Mouse (Mus musculus) CD8-positive naive resting alpha-beta T cell, adult 2 months (primary cell): ENCODE results near the gene Vamp9.

Source experiments
- DNase-seq, 2 experiments: peaks; one replicate each; pipeline ENCODE4 v3.0.0; 2022; ENCODE audit warnings: low read depth in 2 of 2, low spot score in 2 of 2

The Vamp9 gene

GRCm38 (mm10) chr5:99941273-99941672, 35.2 kb downstream of the Vamp9 start:
- no peak for DNase-seq

DNA sequence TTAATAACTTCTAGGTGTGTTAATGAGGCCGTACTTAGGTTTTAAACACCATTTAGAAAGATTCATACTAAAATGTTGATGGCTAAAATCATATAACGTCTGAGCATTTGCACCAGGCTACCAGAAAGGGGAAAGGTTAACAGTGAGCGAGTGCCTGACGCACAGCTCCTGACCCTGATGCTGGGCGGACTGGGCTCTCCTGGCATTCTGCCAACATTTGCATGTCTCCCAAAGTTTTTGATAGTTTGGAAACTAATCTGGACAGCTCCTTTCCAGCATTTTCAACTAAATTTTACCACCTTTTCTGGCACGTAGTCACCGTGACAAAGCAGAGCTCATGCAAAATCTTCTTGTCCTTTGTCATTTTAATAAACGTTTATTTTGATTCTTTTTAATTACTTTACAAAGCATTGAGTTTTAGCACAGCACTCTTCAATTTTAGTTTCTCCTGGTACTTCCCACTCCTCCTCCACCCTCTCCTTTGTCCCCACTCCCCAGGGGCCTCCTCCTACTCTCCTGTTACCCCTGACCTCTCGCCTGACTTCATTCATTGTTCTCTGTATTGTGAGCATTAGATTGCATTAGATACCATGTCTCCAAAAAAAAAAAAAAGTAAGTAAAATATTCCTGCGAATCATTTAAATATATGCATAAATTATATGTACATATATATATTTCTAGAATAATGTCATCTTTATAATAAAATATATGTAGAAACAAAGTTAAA, 35.9 kb downstream of the Vamp9 start:
- no peak for DNase-seq

- no peak for DNase-seq
Measured at GRCm38 (mm10) chr5:99952513-99952912, 46.5 kb downstream of the Vamp9 start.

DNA sequence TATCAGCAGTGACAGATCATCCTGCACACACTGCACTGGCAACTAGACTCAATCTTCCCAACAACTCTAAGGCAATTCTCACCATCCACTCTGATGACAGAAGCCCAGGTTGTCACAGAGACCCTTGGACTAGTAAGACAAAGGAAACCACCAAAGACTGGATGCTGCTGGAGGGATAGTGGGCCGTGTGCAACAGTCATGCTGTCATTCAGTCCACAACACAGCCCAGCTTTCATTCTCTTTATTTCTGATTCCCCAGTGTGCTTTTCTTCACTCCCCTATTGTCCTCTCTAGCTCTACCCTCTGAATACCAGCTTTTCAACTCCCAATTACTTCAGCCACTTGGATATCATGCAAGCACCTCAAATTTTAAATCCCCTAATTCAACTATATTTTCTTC, 47.8 kb downstream of the Vamp9 start:
- no peak for DNase-seq

- DNase-seq = no peak
Measured at GRCm38 (mm10) chr5:99958666-99959065, 52.6 kb downstream of the Vamp9 start.

DNA sequence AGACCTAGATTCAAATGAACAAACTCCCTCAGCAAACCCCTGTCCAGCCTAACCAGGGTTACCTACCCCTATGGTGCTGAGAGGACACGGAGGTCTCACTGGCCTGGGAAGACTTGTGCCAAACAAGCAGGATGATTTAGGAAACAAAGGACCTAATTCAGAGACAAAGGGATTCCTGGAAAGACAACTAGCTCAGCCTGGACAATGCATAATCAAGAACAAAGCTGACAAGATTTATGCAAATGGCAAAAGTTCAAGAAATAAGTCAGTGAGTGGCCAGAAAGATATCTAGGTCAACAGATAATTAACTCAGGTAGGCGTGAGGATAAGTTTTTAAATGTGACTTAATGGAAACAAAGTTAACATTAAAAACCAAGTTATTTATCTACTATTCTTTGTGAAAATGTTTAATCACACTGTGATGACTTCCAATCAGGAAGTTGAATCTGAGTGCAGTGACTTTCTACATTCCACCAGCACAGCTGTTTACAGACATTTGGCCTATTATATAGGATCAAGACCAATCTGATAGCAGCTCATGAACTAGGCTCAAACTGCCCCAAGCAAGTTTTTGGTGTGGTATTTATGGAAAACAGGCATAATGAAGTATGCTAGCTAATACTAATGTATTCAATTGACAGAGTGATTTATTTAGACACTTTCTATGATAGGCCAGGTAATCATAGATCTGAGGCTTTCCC, 53.3 kb downstream of the Vamp9 start:
- no peak for DNase-seq

- DNase-seq = no peak
Measured at GRCm38 (mm10) chr5:99959960-99960359, 53.9 kb downstream of the Vamp9 start.

GRCm38 (mm10) chr5:99973941-99974340, 67.9 kb downstream of the Vamp9 start:
- no peak for DNase-seq

DNA sequence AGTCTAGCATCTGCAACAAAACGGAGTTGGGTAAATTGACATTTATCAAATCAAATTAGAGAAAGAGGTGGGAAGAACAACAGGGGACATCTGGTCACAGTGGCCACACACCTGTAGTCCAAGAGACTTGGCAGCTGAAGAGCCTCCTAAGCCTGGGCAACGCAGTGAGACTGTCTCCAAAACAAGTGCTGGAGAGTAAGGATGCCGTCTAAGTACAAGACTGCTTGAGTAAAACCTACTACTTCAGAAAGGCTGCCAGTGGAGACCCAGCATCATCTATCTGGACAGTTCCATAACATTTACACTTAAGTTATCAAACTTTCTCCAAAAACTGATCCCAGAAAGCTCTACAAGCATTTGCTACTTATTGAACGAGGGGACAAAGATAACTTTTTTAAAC, 69.0 kb downstream of the Vamp9 start:
- no peak for DNase-seq

- DNase-seq = no peak
Measured at GRCm38 (mm10) chr5:99975776-99976175, 69.7 kb downstream of the Vamp9 start.

- DNase-seq = no peak
Measured at GRCm38 (mm10) chr5:99976334-99976955, 70.4 kb downstream of the Vamp9 start.

DNA sequence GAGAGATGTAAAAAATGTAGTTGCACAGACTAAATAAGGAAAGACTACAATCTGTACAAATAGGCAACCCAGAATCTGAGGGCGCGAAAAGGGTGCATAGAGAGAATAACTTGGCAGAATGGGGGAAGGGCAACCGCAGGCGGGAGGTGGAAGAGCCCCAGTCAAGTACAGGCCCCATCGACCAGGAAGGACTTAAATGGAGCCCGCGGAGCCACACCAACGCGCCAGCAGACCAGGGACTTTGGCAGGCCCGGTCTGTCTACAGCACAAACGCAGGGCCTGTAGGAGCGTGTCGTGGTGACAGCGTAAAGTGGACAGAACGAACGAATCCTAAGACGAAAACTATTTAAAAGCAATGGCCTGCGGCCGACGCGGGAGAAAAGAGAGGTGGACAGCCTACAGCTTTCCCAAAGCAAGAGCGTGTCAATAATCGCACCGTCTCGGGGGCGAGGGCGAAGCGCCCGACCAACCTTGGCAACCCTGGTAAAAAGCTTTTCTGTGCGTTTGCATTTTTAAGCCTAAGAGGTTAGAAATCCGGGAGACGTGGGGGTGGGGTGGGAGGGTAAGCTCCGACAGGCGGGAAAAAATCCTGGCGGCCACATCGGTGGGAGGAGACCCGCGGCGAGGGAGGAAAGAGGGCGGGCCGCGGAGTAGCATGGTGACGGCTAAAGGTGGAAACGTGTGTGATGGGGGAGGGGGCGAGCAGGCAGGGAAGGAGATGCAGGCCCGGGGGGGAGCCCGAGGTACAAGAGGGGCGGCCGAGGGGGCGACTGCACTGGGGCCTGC, 71.7 kb downstream of the Vamp9 start:
- peak; percentile 36 to 47 for DNase-seq

- peak; percentile 80 to 84 for DNase-seq
Measured at GRCm38 (mm10) chr5:99978699-99979442, 72.8 kb downstream of the Vamp9 start, which contains the start of the genes Hnrnpd and 4930524J08Rik. Gene Hnrnpd (minus strand): TSS chr5:99978938. Gene 4930524J08Rik (plus strand): TSS chr5:99979061.

DNA sequence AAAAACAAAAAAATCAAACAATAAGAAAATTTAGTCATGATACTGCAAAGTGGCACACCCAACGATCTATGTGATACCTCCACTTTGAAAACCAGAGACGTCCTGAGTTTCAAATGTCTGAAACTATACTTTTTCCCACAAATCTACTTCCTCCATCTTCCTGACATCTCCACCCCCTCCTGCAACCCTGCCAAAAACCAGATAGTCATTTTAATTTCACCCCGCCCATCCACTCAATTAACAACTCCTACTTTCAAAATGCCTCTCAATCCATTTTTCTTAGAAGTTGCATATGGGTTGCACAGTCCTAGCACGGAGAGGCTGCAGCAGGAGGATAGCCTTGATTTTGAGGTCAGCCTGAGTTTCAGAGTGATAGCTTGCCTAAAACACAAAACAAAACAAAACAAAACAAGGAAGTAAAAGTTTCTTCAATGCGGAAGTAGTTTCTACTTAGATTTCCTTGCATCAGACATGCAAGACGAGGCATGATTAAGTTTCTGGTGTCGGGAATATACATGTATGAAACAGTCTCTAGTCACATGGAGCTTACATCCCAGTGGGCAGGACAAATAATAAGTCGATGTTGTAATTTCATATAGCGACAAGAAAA, 77.5 kb downstream of the Vamp9 start:
- no peak for DNase-seq

DNA sequence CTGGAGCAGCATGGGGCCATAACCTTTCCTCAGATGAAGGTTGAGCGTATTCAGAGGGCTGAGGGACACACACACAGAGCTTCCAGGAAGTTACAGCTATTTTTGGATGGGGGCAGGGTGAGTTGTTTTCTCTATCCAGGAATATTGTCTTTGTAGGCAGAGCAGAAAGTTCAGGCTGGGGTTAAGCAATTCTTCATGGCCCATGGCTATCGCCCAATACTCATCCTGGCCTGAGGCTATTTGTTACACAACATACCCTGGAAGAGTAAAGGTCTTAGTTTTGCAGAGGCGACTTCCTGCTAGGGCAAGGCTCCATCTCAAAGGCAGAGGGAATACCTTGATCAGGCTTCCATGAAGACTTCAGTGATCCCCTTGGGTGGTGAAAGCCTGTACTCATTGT, 88.1 kb downstream of the Vamp9 start:
- DNase-seq = no peak

DNA sequence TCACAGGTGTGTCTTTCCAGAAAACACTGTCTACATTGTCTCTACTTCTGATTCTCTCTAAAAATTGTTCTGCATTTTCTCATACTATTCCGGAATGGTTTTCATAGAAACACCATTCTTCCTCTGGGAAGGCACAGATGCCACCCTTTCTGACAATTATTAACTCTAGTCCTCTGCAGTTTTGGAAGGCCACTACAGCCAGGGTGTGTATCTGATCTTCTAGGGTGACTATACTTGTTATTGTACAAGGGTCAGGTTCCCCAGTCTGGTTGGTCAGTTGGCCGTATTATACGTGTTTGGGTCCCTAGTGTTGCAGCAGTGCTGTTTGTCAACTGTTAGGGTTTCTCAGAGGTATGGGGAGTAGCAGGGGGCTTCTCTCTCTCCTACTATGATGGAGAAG, 88.6 kb downstream of the Vamp9 start:
- DNase-seq = no peak

DNA sequence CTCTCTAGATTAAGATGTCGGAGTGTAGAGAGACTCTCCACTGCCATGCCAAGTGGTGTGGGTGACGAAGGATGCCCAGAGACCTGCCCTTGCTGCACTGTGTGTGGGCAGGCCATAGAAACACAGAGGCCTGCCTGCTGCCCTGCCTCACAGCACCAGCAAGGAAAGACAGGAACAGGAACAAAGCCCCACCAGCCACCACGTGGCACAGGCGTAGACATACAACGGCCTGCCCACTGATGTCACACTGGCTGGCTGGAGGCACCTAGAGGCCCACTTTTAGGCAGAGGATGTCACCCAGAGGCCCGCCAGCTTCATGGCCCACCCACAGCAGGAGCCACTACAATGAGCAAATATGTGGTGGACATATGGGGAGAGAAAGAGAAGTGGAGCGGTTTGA, 94.0 kb downstream of the Vamp9 start:
- DNase-seq = no peak

DNA sequence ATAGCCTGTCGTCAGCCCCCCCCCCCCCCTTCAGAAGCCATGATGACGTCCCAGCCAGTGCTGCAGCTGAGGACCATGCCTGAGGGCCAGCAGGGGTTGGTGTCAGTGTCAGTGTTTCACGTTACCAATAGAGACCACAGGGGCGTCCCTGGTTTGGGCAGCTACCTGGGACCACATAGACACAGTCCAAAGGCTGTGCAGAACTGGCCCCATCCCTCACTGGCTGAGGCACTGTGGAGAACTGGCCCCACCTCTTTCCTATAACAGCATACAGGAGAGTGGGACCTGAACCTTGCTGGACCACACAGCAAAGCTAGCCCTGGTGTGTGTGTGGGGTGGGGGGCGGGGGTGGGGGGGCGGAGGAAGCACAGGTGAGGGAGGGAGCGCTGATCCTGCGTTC, 94.4 kb downstream of the Vamp9 start:
- DNase-seq = no peak
